Mouse (Mus musculus) urinary bladder, postnatal 4 days (tissue): ENCODE results near the gene Klf9.
A peak's percentile ranks its signal among the peaks of the same experiment; 100 is the strongest.

Experiments used
- DNase-seq, 2 experiments: peaks; one replicate each; pipeline ENCODE4 v3.0.0; 2021 to 2022; ENCODE audit warnings: low spot score in 2 of 2

The Klf9 gene

DNA sequence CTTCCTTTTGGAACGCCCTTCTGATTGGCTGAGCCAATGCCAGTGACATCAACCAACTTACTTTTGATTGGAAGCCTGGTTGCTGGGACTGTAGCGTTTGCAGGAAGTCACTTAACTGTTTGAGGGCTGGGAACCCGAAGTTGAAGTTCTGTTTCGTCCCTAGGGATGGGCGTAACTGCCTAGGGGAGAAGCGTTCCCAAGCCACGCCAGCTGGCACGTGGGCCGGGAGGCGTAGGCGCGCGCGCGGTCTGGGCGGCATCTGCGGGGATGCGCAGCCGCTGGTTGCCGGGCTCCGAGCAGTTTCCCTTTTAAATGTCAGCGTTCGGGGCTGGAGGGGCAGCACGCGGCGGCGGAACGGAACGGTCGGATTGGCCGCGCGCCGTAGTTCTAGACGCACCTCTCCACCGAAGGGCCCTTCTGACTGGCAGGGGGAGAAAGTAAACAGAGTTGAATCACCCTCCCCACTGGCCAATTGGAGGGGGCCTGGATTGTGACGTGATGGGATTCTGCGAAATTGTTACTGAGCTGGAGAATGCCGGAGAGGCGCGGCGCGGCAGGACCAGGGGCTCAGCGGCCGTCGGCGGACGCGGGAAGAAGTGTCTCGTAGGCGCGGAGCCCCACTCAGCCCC lies at the start of gene Klf9:
Klf9 (plus strand) TSS at position 538 of the 629 bp plus-strand sequence.
- DNase-seq: peak; percentile 90 to 92

DNA sequence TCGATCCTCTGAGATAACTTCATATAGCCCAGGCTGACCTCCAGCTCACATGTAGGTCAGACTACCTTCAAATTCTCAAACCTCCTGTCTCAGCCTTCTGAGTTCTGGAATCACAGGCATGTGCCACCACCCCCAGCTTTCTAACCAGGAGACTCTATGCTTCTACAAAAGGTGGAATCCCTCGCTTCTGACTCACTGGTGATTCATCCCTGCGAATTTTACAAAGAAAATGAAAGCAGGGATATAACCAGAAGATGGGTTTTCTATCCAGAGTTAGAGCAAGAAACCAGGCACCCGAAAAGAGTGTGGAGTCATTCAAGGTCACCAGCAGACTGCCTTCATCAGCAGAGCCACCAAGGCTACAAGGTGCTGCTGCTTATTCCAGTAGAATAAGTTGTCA lies 49.4 kb upstream of the Klf9 start:
- DNase-seq: no peak

DNA sequence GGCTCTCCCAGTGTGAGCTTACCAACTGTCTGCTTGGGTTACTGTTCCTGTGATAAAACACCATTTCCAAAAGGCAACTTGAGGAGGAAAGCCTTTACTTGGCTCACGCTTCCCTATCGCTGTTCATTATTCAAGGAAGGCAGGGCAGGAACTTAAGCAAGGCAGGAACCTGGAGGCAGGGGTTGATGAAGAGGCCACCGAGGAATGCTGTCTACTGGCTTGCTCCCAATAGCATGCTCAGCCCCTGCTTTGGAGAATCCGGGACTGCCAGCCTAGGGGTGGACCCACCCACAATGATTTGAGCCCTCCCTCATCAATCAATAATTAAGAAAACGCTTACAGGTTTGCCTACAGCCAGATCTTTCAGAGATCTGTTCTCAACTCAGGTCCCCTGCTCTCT lies 47.5 kb upstream of the Klf9 start:
- DNase-seq: no peak

DNA sequence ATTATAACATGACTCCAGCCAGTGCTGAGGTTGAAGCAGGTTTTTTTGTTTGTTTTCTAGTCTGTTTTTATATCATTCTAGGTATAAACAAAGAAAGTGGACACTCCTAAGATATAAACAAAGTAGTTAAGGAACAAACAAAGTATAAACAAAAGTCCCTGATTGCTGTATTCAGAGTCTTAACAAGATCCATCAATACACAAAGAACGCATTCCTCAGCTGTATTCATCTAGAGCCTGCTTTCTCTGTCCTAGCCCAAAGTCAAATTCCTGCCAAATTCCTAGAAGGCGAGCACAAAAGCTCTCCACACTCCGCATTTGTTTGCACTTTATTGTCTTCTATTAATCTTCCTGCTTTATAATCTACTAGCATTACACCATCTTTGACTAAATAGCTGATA lies 46.1 kb upstream of the Klf9 start:
- DNase-seq: no peak

DNA sequence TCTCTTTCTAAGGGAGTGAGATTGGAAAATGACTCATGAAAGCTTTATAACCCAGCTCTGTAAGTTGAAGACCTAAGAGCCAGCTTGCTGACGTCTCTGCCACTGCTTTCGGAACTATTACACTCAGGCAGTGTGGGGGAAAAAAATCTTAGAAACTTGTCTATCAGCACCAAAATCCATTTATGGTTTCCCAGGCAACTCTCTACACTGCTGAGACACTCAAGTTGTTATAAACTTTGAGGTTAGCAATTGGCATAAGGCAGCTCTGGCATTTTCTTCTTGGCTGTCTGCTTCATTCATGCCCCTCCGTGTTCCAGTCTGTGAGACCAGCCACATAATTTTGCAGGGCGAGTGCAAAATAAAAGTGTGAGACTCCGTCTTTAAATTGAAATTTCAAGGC lies 34.2 kb upstream of the Klf9 start:
- DNase-seq: no peak

DNA sequence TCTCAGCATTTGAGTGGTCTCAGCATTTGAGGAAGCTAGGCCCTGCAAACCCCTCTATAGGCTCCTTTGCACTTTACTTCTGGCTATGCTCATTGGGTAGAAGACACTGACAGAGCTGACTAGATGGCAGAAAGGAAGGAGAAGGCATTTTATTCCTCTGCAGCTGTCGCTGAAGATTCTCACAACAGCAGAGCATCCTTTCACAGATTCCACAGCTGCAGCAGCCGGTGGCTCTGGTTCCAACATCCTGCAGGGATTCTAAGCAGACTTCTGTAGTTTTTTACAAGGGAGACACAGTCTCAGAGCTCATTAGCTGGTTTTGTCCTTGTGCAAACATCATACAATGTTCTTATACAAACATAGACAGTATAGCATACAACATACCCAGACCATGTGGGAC lies 33.7 kb upstream of the Klf9 start:
- DNase-seq: no peak

DNA sequence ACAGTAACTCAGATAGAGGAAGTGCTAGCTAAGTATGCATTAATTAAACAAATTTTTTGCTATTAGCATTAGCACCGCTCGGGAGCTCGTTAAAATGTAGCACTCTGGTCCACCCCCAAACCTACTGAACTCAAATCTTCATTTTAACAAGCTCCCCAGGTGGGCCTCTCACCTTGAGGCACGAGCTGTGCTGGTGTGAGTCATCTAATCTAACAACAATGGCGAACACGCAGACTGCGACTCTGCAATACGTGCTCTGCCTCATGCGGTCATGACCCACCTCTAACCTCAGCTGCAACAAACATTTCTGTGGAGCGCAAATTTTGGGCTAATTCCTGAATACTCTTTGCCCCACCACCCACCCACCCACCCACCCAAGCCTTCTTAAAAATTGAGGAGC lies 19.2 kb upstream of the Klf9 start:
- DNase-seq: no peak

DNA sequence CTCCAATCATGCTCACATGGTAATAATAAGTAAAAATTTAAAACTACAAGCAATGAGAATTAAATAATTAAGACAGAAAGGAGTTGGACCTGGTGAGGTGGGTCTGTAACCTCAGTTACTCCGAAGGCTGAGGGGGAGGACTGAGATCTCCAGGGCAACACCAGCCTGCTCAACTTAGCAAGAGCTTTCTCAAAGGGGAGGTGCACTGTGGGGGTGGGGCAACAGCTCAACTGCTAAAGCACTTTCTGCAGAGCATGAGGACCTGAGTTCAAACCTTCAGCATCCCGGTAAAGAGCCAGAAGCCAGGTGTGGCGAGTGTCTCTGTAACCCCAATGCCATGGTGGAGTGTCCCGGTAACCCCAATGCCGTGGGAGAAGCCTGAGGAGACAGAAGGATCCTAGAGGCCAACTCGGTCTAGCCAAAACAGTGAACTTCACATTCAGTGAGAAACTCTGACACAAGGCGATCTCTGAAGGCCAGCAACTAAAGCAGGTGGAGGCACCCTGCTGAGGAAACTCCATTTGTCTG lies 16.9 kb upstream of the Klf9 start:
- no peak for DNase-seq

DNA sequence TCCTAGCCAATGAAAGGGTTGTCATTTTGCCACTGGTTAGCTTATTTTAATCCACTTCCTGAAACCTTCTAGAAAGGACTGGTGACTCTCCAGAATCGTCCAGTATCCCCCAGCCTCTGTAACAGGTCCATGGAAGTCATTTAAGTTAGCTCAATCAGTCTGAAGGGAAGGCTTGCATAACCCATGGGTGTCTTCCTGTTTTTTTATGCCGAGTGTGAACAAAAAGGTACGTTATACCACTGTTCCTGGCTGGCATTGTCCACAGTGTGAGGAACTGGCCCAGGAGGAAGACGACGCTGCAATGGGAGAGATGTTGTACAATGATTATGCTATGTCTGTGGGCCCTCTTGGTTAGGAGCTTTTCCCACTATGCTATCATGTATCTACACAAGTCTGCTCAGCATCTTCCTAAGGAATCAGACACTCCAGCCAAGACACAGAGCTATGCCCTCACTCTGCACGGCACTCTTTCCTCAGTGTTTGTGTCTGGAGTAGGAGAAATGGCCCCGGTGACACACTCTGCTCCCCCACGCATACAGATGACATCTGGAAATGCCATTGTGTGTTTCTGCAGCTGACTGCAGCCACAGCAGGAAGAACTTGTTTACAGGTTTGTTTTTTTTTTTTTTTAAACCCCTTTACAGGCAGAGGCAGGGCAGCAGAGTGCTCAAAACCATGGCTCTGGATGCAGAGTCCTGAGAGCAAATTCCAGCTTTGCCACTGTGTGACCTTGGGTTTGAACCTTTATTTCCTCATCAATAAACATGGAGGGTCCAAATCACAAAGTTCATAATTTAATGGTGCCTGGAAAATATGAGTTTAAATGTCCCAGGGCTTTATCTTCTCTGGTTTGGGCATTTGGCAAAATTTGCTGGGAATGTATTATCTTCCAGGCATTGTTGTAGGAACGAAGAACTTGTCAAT lies 15.5 kb upstream of the Klf9 start:
- DNase-seq: no peak

DNA sequence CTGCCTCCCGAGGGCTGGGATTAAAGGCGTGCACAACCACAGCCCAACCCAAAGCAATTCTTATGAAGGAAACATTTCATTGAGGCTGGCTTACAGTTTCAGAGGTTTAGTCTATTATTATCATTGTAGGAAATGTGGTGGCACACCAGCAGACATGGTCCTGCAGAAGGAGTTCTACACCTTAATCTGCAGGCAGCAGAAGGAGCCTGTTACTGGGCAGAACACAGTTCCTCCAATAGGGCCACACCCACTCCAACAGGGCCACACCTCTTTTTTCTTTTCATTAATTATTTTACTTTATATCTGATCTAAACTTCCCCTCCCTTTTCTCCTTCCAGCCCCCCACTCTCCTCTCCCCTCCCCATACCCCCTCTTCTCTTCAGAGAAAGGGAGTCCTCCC lies 11.1 kb upstream of the Klf9 start:
- no peak for DNase-seq

DNA sequence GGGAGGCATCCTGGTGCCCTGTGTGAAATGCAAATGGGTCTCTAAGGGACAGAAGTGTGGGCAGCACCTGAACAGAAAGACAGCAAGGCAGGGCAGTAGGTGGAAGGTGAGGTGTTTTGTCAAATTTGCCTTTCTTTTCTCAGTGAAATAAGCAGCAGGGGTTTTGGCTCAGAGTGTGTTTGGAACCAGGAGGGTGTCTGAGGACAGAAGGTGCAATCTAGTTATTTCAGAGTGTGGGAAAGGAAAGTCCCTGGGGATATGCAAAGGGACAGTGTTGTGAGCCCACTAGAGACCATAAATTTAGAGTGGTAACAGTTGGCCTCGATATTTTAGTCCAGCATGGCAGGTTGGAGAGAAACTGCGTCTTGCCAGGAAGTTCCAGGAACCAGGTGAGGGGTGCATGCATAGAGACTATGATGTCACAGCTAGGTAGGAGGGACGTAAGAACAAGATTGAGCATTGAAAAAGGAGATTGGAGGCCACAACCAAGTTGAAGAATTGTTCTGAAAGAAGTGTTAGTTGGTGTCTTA lies 8.9 kb upstream of the Klf9 start:
- DNase-seq: no peak

DNA sequence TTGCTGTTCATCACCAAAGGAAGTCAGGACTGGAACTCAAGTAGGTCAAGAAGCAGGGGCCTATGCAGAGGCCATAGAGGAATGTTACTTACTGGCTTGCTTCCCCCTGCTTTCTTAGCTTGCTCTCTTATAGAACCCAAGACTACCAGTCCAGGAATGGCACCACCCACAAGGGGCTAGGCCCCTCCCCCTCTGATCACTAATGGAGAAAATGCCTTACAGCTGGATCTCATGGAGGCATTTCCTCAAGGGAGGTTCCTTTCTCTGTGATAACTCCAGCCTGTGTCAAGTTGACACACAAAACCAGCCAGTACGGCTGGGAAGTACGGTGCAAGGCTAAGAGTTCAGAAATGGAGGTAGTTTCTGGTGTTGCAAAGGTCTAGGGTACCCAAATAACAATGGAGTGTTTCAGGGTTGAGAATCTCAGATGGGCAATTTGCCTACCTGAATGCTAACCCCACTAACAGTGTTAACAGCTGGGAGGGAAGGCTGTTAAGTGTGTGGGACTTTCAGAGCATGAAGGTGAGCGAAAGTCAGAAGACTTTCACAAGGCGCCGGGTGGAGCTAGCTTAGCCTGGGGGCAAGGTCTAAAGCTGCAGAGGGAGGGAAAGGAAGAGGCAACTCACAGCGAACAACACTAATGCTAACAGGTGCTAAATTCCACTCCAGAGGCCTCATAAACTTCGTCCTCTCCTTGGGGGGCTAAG lies 8.2 kb upstream of the Klf9 start:
- no peak for DNase-seq

DNA sequence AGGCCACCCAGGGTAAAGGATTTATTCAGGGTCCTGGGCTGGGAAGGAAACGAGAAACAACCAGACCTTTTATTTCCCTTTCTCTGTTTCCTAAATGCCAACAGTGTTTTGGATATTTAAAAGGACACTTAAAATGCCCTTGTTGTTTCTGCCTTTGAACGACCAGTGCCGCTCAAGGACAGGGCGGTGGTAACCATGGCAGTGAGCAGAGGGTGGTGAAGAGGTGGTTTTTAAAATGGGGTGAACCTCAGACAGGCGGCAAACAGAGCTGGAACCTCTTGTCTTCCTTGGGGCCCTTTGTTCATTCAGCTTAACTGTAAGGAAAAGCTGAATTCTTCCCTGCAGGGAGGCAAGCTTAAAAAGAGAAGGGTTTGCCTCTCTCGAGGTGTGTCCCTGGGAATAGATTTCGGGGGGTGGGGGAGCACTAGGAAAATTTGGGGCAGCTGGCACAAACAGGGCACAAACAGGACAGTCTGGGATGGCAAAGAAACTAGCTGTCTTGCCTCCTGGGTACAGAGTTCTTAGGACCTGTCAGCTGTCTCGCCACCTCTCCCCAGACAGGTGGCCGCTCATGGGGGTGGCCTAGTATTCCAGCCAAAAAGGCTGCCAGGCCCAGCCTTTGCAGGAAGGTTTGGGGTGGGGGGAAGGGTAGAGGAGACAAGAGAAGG lies 7.5 kb upstream of the Klf9 start:
- DNase-seq: no peak

DNA sequence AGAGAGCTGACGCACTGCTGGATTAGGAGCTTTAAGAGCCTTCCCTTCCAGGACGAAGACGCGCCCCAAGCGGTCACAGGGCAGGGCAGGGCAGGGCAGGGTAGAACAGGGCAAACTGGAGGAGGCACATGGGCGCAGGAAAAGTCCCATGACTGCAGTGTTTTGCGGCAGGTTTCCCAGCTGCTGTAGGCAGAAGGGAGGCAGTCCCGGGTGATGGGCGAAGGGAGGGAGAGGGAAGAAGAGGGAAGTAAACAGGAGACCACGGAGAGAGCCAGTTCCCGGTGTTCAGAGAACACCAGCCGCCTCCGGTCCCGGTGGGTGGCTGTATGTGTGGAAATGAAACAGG lies 7.0 kb upstream of the Klf9 start:
- DNase-seq: peak; percentile 56 to 64

DNA sequence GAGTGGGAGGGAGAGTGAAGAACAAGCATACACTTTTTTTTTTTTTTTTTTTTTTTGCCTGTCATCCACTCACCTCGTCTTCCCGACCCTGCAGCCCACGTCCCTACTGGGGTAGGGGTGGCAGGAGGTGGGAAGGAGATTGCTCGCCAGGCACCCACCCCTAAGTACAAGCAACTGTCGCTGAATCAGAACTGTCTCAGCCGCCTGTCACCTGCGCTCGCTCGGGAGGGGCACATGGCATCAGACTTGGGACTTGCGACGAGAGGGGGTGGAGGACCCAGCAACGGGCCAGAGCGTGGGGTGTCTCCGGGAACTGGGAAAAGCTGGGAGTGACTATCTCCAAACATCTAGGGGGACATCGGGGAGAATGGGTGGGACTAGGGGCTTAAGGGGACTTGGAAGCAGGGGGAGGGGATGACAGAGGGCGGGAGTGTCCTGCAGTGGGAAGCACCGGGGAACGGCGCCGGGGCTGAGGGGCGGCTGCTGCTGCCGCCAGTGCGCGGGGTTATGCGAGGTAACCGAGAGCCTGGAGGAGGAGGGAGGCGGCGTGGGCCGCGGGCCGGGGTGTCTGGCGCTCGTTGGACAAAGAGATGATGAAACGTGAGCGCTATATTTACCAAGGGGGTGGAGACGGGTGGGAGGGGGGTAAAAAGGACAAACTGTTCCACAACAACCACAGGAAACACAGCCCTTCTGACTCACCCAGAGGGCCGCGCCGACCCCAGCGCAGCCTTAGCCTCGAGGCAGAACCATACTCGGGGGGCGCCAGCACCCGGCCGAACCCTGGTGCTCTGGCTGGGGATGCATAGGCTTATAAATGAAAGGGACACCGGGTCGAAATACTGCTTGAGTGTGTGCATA lies 6.4 kb upstream of the Klf9 start:
- DNase-seq: peak; percentile 88 to 91

DNA sequence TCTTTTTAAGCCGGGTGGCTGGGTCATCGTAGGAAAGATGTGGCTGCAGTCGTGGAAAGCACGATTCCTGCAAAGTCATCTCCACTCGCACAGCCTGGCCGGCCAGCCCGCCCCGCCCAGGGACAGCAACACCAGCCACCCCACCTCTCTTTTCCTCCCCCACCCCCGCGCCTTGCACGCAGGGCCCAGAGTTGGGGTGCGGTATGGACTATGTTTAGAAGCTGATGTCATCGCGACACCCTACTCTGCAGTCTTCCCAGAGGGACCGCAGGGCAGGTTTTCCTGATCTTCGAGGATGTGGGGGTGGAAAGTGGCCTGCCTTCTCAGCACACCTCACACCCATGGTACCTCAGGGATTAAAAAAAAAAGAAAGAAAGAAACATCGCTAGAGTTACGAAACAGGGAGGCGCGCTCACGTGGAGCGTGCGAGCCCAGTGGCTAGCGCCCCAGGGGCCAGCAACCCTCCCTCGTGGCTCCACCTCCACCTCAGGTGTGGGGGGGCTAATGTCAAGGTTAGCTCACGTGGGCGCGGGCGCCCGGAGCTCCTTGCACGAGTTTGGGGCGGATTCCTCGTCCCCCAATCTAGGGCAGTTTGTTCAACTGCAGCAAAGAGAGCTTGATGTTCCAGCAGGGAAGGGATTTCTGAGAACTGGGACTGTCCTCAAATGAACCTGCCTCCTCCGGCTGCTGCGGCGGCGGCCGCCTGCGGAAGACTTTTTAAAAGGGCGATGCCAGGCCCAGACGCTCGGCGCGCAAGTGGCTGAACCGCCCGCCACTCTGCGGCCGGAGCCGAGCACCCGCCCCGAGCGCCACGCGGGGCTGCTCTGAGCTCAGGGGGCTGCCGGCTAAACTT lies 5.5 kb upstream of the Klf9 start:
- DNase-seq: peak; percentile 82 to 83

DNA sequence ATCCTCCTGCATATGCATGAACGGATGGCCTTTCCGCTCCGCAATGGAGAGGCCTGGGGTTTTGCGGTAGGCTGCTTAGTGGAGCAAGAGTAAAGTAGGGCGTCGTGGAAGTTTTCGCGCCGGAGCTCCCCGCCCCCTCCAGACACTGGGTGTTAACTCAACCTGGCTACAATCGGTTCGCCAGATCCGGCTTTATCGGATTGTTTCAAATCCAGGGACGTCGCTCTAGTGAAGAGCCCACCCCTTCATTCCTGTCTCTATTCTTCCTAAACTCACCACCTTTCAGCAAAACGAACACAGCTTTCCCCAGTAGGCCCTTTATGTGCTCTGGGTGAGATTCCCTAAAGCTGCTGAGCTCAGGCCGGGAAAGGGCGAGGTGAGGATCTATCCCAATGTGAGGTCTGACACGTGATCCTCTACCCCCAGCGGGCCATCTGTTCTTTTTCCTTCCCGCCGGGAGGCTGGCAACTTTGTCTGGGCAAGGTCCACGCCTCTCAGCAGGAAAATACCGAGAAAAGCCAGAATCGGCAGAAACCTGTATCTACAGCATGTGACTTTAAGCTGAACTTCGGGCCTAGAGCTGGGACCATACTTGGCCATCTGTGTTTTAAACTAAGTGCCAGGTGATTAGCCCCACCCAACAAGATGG lies 4.7 kb upstream of the Klf9 start:
- no peak for DNase-seq

DNA sequence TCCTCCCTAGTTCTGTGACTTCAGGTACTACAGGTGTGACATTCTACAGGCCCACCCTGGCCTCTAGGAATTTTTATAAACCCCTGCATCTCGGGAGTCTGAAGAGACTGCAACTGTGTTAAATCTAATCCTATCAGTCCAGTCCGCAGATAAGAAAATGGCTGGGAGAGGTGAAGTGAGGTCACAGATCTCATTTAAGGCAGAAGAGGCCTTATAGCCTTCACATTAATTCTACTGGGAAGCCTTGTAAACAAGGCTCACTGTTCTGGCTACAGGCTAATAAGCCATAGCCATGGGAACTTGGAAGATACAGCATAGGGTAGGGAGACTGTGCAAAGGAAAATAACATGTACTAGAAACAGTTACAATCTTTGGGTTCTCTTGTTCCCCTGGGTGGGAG lies 3.7 kb upstream of the Klf9 start:
- DNase-seq: no peak

DNA sequence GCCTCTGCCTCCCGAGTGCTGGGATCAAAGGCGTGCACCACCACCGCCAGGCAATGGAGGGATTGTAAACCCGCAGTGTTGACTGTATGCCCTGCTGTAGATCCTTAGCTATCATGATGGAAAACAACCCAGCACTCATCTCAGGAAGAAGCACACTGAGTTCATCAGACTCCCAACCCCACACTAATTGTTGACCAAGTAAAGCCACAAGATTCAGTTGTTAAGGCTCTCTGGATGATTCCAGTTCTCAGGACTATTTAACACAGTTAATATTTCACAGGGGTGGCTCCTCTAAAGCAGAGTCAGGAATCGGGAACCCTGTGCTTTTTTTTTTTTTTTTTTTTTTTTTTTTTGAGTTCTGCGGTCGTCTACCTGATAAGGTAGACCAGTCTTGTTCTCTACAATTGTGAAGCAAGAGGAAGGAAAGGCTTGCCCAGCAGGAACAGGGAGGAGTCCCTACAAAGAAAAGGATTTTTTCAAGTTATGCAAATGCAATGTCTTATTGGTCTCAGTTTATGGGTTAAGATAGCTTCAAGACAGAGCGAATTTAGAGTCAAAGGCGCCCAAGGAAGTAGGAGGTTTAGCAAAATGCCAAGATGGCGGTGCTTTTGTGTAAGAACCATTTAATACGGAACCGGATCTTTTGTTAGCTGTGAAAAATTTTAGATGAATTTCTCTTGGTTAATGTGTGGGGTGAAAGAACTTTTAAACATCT lies 1.1 kb upstream of the Klf9 start:
- DNase-seq: no peak
